Mouse (Mus musculus): Measurements from ENCODE around the gene Clca3b. TPM values are rescaled to one million over a fixed set of nuclear protein-coding genes. Genes with fewer than 3 reads are reported as not detected.

Clca3b gene
- polyA plus RNA-seq, 1 experiment from 2014 or later: not detected

Other genes with a start within 250 kb of the Clca3b start
- gene Sh3glb1, start 129.0 kb downstream of the Clca3b start, polyA plus RNA-seq (2014; fragmentation: Nextera tagmentation; extraction: Ambion mirVana): 110 and 119 TPM in 2 replicates
- gene Clca3a1, start 88.4 kb downstream of the Clca3b start, polyA plus RNA-seq (2014; fragmentation: Nextera tagmentation; extraction: Ambion mirVana): 0.18 and 0.25 TPM in 2 replicates
- 0.12 TPM in 1 of 2 replicates, not detected in the other for gene Clca3a2, start 29.9 kb downstream of the Clca3b start, polyA plus RNA-seq (2014; fragmentation: Nextera tagmentation; extraction: Ambion mirVana)
- gene Clca4b, start 83.2 kb upstream of the Clca3b start, polyA plus RNA-seq (2014; fragmentation: Nextera tagmentation; extraction: Ambion mirVana): not detected in 2 replicates
- gene Clca4a, start 125.7 kb upstream of the Clca3b start, polyA plus RNA-seq (2014; fragmentation: Nextera tagmentation; extraction: Ambion mirVana): not detected in 2 replicates
- gene Clca1, start 183.4 kb upstream of the Clca3b start, polyA plus RNA-seq (2014; fragmentation: Nextera tagmentation; extraction: Ambion mirVana): not detected in 2 replicates